Mouse (Mus musculus): ENCODE results near the gene Stox2. TPM values are rescaled to one million over a fixed set of nuclear protein-coding genes. Genes with fewer than 3 reads are reported as not detected.

Stox2 gene
- polyA plus RNA-seq, 1 experiment from 2014 or later: 36.9 TPM

DNA sequence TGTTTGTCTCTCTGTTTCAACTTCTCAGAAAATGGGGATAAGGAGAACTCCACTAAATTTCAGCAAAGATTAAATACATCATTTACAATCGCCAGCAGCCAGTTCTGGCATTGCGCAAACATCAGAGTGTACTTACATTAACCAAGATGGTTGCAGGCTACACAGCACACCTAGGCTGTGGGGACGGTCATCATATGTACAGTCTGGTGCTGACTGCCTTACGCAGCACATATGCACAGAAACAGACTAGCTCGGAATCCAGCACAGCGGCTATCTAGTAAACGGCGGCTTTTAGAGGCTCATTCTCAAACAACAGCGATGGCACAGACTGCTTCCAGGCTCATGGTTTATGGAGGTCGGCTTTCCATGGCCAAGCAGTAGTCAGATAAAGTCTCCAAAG is 54.3 kb downstream of the Stox2 start:
- 93% methylated on average over 10 of the region's 10 CpGs for WGBS
- Histone ChIP-seq H3K9me3 (ENCODE audit: control insufficient read depth, low read length) (no peaks in the 10 kb centered on the region), H3K4me2 (replicated peaks; ENCODE audit: low read depth, low read length) (no peak overlapping the region), H3K9ac (ENCODE audit: low read depth, low read length) (no peak overlapping the region), H3K4me3 (ENCODE audit: low read depth, low read length) (no peak overlapping the region), H3K27ac (ENCODE audit: low read depth, low read length) (no peak overlapping the region), H3K27me3 (ENCODE audit: control insufficient read depth, insufficient read depth, low read length) (no peaks in the 10 kb centered on the region), H3K36me3 (ENCODE audit: control insufficient read depth, insufficient read depth, low read length) (no peaks in the 10 kb centered on the region), H3K4me1 (replicated peaks; ENCODE audit: control insufficient read depth, insufficient read depth, low read length) (no peaks in the 10 kb centered on the region)
- DNase-seq (ENCODE audit: low spot score): no peak
- no peak for ATAC-seq (ENCODE audit: low FRiP score)

DNA sequence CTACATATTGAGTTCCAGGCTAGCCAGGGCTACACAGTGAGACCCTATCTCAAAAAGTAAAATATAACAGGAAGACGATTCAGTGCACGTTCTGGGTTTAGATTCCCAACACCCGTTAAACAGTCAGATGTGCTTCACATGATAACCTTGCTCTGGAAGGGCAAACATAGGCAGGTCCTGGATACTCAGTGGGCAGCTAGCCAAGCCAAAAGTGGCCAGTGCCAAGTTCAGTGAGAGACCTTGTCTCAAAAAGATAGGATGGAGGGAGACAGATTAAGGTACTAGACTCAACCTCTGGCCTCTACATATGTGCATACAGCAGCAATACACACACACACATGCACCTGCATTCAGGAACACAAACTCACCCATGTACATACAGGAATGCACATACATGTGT is 56.7 kb downstream of the Stox2 start:
- no peaks in the 10 kb centered on the region for H3K27me3 ChIP-seq (ENCODE audit: control insufficient read depth, insufficient read depth, low read length)
- 87% methylated on average over 3 of the region's 3 CpGs for WGBS
- DNase-seq (ENCODE audit: low spot score) (no peak), ATAC-seq (ENCODE audit: low FRiP score) (no peak)
- H3K9ac ChIP-seq (ENCODE audit: low read depth, low read length): no peak overlapping the region
- no peak overlapping the region for H3K27ac ChIP-seq (ENCODE audit: low read depth, low read length)
- no peaks in the 10 kb centered on the region for H3K9me3 ChIP-seq (ENCODE audit: control insufficient read depth, low read length)
- H3K4me1 ChIP-seq (replicated peaks; ENCODE audit: control insufficient read depth, insufficient read depth, low read length): no peaks in the 10 kb centered on the region
- no peak overlapping the region for H3K4me3 ChIP-seq (ENCODE audit: low read depth, low read length)
- no peak overlapping the region for H3K4me2 ChIP-seq (replicated peaks; ENCODE audit: low read depth, low read length)
- no peaks in the 10 kb centered on the region for H3K36me3 ChIP-seq (ENCODE audit: control insufficient read depth, insufficient read depth, low read length)

GRCm38 (mm10) chr8:47388171-47388570 is 58.0 kb downstream of the Stox2 start:
- H3K4me2 ChIP-seq (replicated peaks; ENCODE audit: low read depth, low read length): no peak overlapping the region
- H3K36me3 ChIP-seq (ENCODE audit: control insufficient read depth, insufficient read depth, low read length): no peaks in the 10 kb centered on the region
- no peak for ATAC-seq (ENCODE audit: low FRiP score)
- H3K4me1 ChIP-seq (replicated peaks; ENCODE audit: control insufficient read depth, insufficient read depth, low read length): no peaks in the 10 kb centered on the region
- no peaks in the 10 kb centered on the region for H3K9me3 ChIP-seq (ENCODE audit: control insufficient read depth, low read length)
- H3K27me3 ChIP-seq (ENCODE audit: control insufficient read depth, insufficient read depth, low read length): no peaks in the 10 kb centered on the region
- no peak overlapping the region for H3K27ac ChIP-seq (ENCODE audit: low read depth, low read length)
- no peak overlapping the region for H3K4me3 ChIP-seq (ENCODE audit: low read depth, low read length)
- 88% methylated on average over 12 of the region's 12 CpGs for WGBS
- no peak overlapping the region for H3K9ac ChIP-seq (ENCODE audit: low read depth, low read length)
- DNase-seq (ENCODE audit: low spot score): no peak

- no peak for ATAC-seq (ENCODE audit: low FRiP score)
- no peaks in the 10 kb centered on the region for H3K36me3 ChIP-seq (ENCODE audit: control insufficient read depth, insufficient read depth, low read length)
- H3K4me2 ChIP-seq (replicated peaks; ENCODE audit: low read depth, low read length): no peak overlapping the region
- WGBS: 78% methylated on average over 1 of the region's 1 CpGs
- H3K27ac ChIP-seq (ENCODE audit: low read depth, low read length): no peak overlapping the region
- no peak overlapping the region for H3K9ac ChIP-seq (ENCODE audit: low read depth, low read length)
- no peaks in the 10 kb centered on the region for H3K9me3 ChIP-seq (ENCODE audit: control insufficient read depth, low read length)
- H3K27me3 ChIP-seq (ENCODE audit: control insufficient read depth, insufficient read depth, low read length): no peaks in the 10 kb centered on the region
- no peaks in the 10 kb centered on the region for H3K4me1 ChIP-seq (replicated peaks; ENCODE audit: control insufficient read depth, insufficient read depth, low read length)
- no peak for DNase-seq (ENCODE audit: low spot score)
- no peak overlapping the region for H3K4me3 ChIP-seq (ENCODE audit: low read depth, low read length)
Measured at GRCm38 (mm10) chr8:47385810-47386209, 60.4 kb downstream of the Stox2 start.

DNA sequence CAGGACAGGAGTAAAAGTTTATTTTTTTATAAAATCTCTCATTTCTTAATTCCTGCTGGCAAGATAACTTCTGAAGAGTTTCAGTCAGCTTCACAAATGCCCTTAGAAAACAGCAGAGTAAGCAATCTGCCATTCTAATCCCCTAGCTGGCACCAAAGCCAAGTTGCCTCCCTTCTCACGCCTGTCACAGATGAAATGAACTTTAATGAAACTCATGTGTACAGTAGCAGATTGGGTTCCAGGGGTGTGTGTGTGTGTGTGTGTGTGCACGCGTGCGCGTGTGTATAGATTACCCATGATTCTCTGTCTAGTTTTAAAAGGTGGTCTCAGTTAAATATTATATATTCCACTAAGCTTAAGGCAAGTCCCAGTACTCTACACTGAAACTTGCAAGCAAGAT is 62.0 kb downstream of the Stox2 start:
- Histone ChIP-seq H3K9ac (ENCODE audit: low read depth, low read length) (no peak overlapping the region), H3K9me3 (ENCODE audit: control insufficient read depth, low read length) (no peaks in the 10 kb centered on the region), H3K4me1 (replicated peaks; ENCODE audit: control insufficient read depth, insufficient read depth, low read length) (no peaks in the 10 kb centered on the region), H3K27me3 (ENCODE audit: control insufficient read depth, insufficient read depth, low read length) (no peaks in the 10 kb centered on the region), H3K4me3 (ENCODE audit: low read depth, low read length) (no peak overlapping the region), H3K27ac (ENCODE audit: low read depth, low read length) (no peak overlapping the region), H3K36me3 (ENCODE audit: control insufficient read depth, insufficient read depth, low read length) (no peaks in the 10 kb centered on the region), H3K4me2 (replicated peaks; ENCODE audit: low read depth, low read length) (no peak overlapping the region)
- ATAC-seq (ENCODE audit: low FRiP score) (no peak), DNase-seq (ENCODE audit: low spot score) (no peak)
- WGBS: 95% methylated on average over 5 of the region's 5 CpGs

GRCm38 (mm10) chr8:47383632-47384031 is 62.5 kb downstream of the Stox2 start:
- 89% methylated on average over 9 of the region's 9 CpGs for WGBS
- Histone ChIP-seq H3K9me3 (ENCODE audit: control insufficient read depth, low read length) (no peaks in the 10 kb centered on the region), H3K4me2 (replicated peaks; ENCODE audit: low read depth, low read length) (no peak overlapping the region), H3K4me3 (ENCODE audit: low read depth, low read length) (no peak overlapping the region), H3K9ac (ENCODE audit: low read depth, low read length) (no peak overlapping the region), H3K27me3 (ENCODE audit: control insufficient read depth, insufficient read depth, low read length) (no peaks in the 10 kb centered on the region), H3K4me1 (replicated peaks; ENCODE audit: control insufficient read depth, insufficient read depth, low read length) (no peaks in the 10 kb centered on the region), H3K36me3 (ENCODE audit: control insufficient read depth, insufficient read depth, low read length) (no peaks in the 10 kb centered on the region), H3K27ac (ENCODE audit: low read depth, low read length) (no peak overlapping the region)
- DNase-seq (ENCODE audit: low spot score): no peak
- ATAC-seq (ENCODE audit: low FRiP score): no peak

- Histone ChIP-seq H3K4me1 (replicated peaks; ENCODE audit: control insufficient read depth, insufficient read depth, low read length) (no peaks in the 10 kb centered on the region), H3K9ac (ENCODE audit: low read depth, low read length) (no peak overlapping the region), H3K27me3 (ENCODE audit: control insufficient read depth, insufficient read depth, low read length) (no peaks in the 10 kb centered on the region), H3K36me3 (ENCODE audit: control insufficient read depth, insufficient read depth, low read length) (no peaks in the 10 kb centered on the region), H3K4me2 (replicated peaks; ENCODE audit: low read depth, low read length) (no peak overlapping the region), H3K4me3 (ENCODE audit: low read depth, low read length) (no peak overlapping the region), H3K27ac (ENCODE audit: low read depth, low read length) (no peak overlapping the region), H3K9me3 (ENCODE audit: control insufficient read depth, low read length) (no peaks in the 10 kb centered on the region)
- 43% methylated on average over 3 of the region's 3 CpGs for WGBS
- ATAC-seq (ENCODE audit: low FRiP score) (no peak), DNase-seq (ENCODE audit: low spot score) (peak; percentile 16)
Measured at GRCm38 (mm10) chr8:47381216-47381615, 64.9 kb downstream of the Stox2 start.

- no peak for ATAC-seq (ENCODE audit: low FRiP score)
- no peak overlapping the region for H3K4me3 ChIP-seq (ENCODE audit: low read depth, low read length)
- no peak for DNase-seq (ENCODE audit: low spot score)
- H3K9me3 ChIP-seq (ENCODE audit: control insufficient read depth, low read length): no peaks in the 10 kb centered on the region
- no peaks in the 10 kb centered on the region for H3K27me3 ChIP-seq (ENCODE audit: control insufficient read depth, insufficient read depth, low read length)
- H3K9ac ChIP-seq (ENCODE audit: low read depth, low read length): no peak overlapping the region
- no peak overlapping the region for H3K27ac ChIP-seq (ENCODE audit: low read depth, low read length)
- H3K4me2 ChIP-seq (replicated peaks; ENCODE audit: low read depth, low read length): no peak overlapping the region
- H3K36me3 ChIP-seq (ENCODE audit: control insufficient read depth, insufficient read depth, low read length): no peaks in the 10 kb centered on the region
- no peaks in the 10 kb centered on the region for H3K4me1 ChIP-seq (replicated peaks; ENCODE audit: control insufficient read depth, insufficient read depth, low read length)
- WGBS: 58% methylated on average over 6 of the region's 6 CpGs
Measured at GRCm38 (mm10) chr8:47380725-47381124, 65.4 kb downstream of the Stox2 start.

GRCm38 (mm10) chr8:47380075-47380474 is 66.1 kb downstream of the Stox2 start:
- no peak for DNase-seq (ENCODE audit: low spot score)

More at GRCm38 (mm10) chr8:47380075-47380474, 66.1 kb downstream of the Stox2 start:
- no peak for ATAC-seq (ENCODE audit: low FRiP score)
- H3K9ac ChIP-seq (ENCODE audit: low read depth, low read length): no peak overlapping the region
- no peak overlapping the region for H3K4me2 ChIP-seq (replicated peaks; ENCODE audit: low read depth, low read length)
- no peak overlapping the region for H3K4me3 ChIP-seq (ENCODE audit: low read depth, low read length)
- no peaks in the 10 kb centered on the region for H3K27me3 ChIP-seq (ENCODE audit: control insufficient read depth, insufficient read depth, low read length)
- no peaks in the 10 kb centered on the region for H3K4me1 ChIP-seq (replicated peaks; ENCODE audit: control insufficient read depth, insufficient read depth, low read length)
- WGBS: 67% methylated on average over 3 of the region's 3 CpGs
- H3K36me3 ChIP-seq (ENCODE audit: control insufficient read depth, insufficient read depth, low read length): no peaks in the 10 kb centered on the region
- no peaks in the 10 kb centered on the region for H3K9me3 ChIP-seq (ENCODE audit: control insufficient read depth, low read length)
- H3K27ac ChIP-seq (ENCODE audit: low read depth, low read length): no peak overlapping the region

Data from hindbrain, embryonic 11.5 days (tissue).